Mouse (Mus musculus): ENCODE measurements around the gene Psmb5. TPM values are rescaled to one million over a fixed set of nuclear protein-coding genes. Genes with fewer than 3 reads are reported as not detected.

The Psmb5 gene
- total RNA-seq, 1 experiment = 202 TPM

- no peak for TF ChIP-seq HCFC1 (IDR thresholded peaks at IDR 0.05; ENCODE audit: borderline replicate concordance, insufficient read depth, low read length)
- no peak for TF ChIP-seq ZC3H11A (IDR thresholded peaks at IDR 0.05; ENCODE audit: borderline replicate concordance, low read depth, low read length)
- TF ChIP-seq ZNF384 (IDR thresholded peaks at IDR 0.05; ENCODE audit: low read depth, low read length) = no peak
- no peak for TF ChIP-seq CHD2 (IDR thresholded peaks at IDR 0.05; ENCODE audit: low read depth, low read length)
- in situ Hi-C loops (cut with MboI; ENCODE audit: low sequenced_read_pairs in 2 of 2, unreplicated experiment in 2 of 2) = loop anchor here in 1 of 2 experiments (25.0 kb wide), 1 partner anchor 585 kb away; no protein-coding TSS in a partner anchor
- peaks cover 80% of the 10 kb centered on the region for H3K36me3 ChIP-seq (ENCODE audit: control insufficient read depth, insufficient read depth, low read length, poor library complexity, severe bottlenecking)
- no peak overlapping the region for H3K27ac ChIP-seq (ENCODE audit: insufficient read depth, low read depth, low read length, poor library complexity, severe bottlenecking)
- peaks cover 2 to 19% of the 10 kb centered on the region in 2 experiments; a peak in 3 of 4 replicates for H3K4me1 ChIP-seq (ENCODE audit: control insufficient read depth in 2 of 2, insufficient read depth in 2 of 2, low read length in 2 of 2, poor library complexity in 1 of 2)
- no peaks in the 10 kb centered on the region for H3K9me3 ChIP-seq (ENCODE audit: control insufficient read depth, insufficient read depth, low read depth, low read length)
- H3K4me3 ChIP-seq (ENCODE audit: insufficient read depth in 1 of 2, low read depth in 1 of 2, low read length in 2 of 2, poor library complexity in 1 of 2, severe bottlenecking in 1 of 2) = no peak overlapping the region
- H3K9ac ChIP-seq (ENCODE audit: insufficient read depth, low read depth, low read length, poor library complexity, severe bottlenecking) = no peak overlapping the region
- DNase-seq (ENCODE audit: low read depth, low spot score) = no peak
Observed at GRCm38 (mm10) chr14:54646898-54647636, 29.2 kb upstream of the Psmb5 start.

DNA sequence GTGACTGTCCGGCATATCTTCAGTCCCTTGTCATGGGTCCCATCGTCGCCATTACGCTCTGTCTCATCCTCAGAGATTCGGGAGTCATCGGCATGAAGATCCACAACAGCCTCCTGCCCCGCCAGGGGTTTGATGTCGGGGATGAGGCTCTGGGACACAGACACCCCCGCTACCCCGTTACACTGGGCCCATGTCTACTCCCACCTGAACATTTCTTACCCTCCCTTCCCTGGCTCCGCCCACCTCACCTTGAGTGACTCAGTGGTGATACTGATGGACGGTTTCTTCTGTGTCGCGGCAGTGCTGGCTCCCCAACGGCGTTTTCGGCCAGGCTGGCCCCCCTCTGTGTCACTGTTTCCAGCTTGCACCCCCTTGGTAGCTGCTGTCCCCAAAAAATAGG lies 28.6 kb upstream of the Psmb5 start:
- H3K36me3 ChIP-seq (ENCODE audit: control insufficient read depth, insufficient read depth, low read length, poor library complexity, severe bottlenecking) = peaks cover 78% of the 10 kb centered on the region
- H3K4me3 ChIP-seq (ENCODE audit: insufficient read depth in 1 of 2, low read depth in 1 of 2, low read length in 2 of 2, poor library complexity in 1 of 2, severe bottlenecking in 1 of 2) = no peak overlapping the region
- H3K27ac ChIP-seq (ENCODE audit: insufficient read depth, low read depth, low read length, poor library complexity, severe bottlenecking) = no peak overlapping the region
- H3K4me1 ChIP-seq (ENCODE audit: control insufficient read depth in 2 of 2, insufficient read depth in 2 of 2, low read length in 2 of 2, poor library complexity in 1 of 2) = peaks cover 2 to 19% of the 10 kb centered on the region in 2 experiments; a peak in 3 of 4 replicates
- no peak overlapping the region for H3K9ac ChIP-seq (ENCODE audit: insufficient read depth, low read depth, low read length, poor library complexity, severe bottlenecking)
- DNase-seq (ENCODE audit: low read depth, low spot score) = no peak
- TF ChIP-seq HCFC1 (IDR thresholded peaks at IDR 0.05; ENCODE audit: borderline replicate concordance, insufficient read depth, low read length) (no peak), MAFK (IDR thresholded peaks at IDR 0.05; ENCODE audit: insufficient read depth, low read depth, low read length) (no peak), ZNF384 (IDR thresholded peaks at IDR 0.05; ENCODE audit: low read depth, low read length) (no peak), CHD2 (IDR thresholded peaks at IDR 0.05; ENCODE audit: low read depth, low read length) (no peak), ZC3H11A (IDR thresholded peaks at IDR 0.05; ENCODE audit: borderline replicate concordance, low read depth, low read length) (no peak)
- in situ Hi-C loops (cut with MboI; ENCODE audit: low sequenced_read_pairs in 2 of 2, unreplicated experiment in 2 of 2) = loop anchor here in 1 of 2 experiments (25.0 kb wide), 1 partner anchor 584 kb away; no protein-coding TSS in a partner anchor
- no peaks in the 10 kb centered on the region for H3K9me3 ChIP-seq (ENCODE audit: control insufficient read depth, insufficient read depth, low read depth, low read length)

DNA sequence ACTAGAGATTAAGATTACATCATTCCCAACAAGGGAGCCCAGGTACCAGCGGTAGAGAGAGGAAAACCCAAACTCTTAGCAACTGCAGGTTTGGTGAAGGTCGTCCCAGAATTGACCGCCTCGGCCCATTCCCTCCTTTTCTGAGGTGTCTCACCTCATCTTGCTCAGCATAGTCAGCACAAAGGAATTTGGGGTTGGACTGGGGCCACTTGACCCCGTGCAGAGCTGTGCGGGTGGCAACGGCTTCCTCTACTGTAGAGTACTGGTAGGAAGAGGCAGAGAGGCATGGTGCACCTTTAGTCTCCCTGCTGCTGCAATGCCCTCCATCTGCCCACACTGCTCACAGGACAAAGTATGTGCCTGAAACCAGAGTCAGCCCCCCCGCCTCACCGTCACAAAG lies 26.5 kb upstream of the Psmb5 start:
- peaks cover 0 to 13% of the 10 kb centered on the region in 2 experiments; a peak in 2 of 4 replicates for H3K4me1 ChIP-seq (ENCODE audit: control insufficient read depth in 2 of 2, insufficient read depth in 2 of 2, low read length in 2 of 2, poor library complexity in 1 of 2)
- H3K9ac ChIP-seq (ENCODE audit: insufficient read depth, low read depth, low read length, poor library complexity, severe bottlenecking) = no peak overlapping the region
- H3K9me3 ChIP-seq (ENCODE audit: control insufficient read depth, insufficient read depth, low read depth, low read length) = no peaks in the 10 kb centered on the region
- no peak overlapping the region for H3K4me3 ChIP-seq (ENCODE audit: insufficient read depth in 1 of 2, low read depth in 1 of 2, low read length in 2 of 2, poor library complexity in 1 of 2, severe bottlenecking in 1 of 2)
- peaks cover 60% of the 10 kb centered on the region for H3K36me3 ChIP-seq (ENCODE audit: control insufficient read depth, insufficient read depth, low read length, poor library complexity, severe bottlenecking)
- in situ Hi-C loops (cut with MboI; ENCODE audit: low sequenced_read_pairs in 2 of 2, unreplicated experiment in 2 of 2) = loop anchor here in 1 of 2 experiments (25.0 kb wide), 1 partner anchor 582 kb away; no protein-coding TSS in a partner anchor
- peak overlapping the region; percentile 48; the same call in 1 of the 2 replicates for H3K27ac ChIP-seq (ENCODE audit: insufficient read depth, low read depth, low read length, poor library complexity, severe bottlenecking)
- TF ChIP-seq MAFK (IDR thresholded peaks at IDR 0.05; ENCODE audit: insufficient read depth, low read depth, low read length) = no peak
- TF ChIP-seq CHD2 (IDR thresholded peaks at IDR 0.05; ENCODE audit: low read depth, low read length) = no peak
- no peak for TF ChIP-seq ZC3H11A (IDR thresholded peaks at IDR 0.05; ENCODE audit: borderline replicate concordance, low read depth, low read length)
- no peak for TF ChIP-seq HCFC1 (IDR thresholded peaks at IDR 0.05; ENCODE audit: borderline replicate concordance, insufficient read depth, low read length)
- no peak for TF ChIP-seq ZNF384 (IDR thresholded peaks at IDR 0.05; ENCODE audit: low read depth, low read length)
- DNase-seq (ENCODE audit: low read depth, low spot score) = no peak

DNA sequence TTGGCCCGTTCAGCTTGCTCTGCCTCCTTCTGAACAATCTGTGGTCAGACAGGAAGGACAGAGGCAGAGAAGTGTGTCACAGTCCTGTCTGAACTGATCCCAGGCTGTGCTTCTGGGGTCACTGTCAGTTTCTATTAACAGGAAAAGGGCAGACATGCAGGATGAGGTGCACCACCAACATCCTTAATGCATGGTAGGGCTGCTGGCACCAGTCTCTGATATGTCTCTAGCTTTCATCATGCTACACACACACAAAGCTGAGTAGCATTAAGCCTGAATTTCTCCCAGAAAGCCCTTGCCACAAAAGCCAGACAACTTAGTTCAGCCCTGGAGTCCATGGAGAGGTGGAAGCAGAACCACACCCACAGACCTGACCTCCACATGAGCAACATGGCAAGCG lies 25.2 kb upstream of the Psmb5 start:
- Histone ChIP-seq H3K27ac (ENCODE audit: insufficient read depth, low read depth, low read length, poor library complexity, severe bottlenecking) (no peak overlapping the region), H3K9ac (ENCODE audit: insufficient read depth, low read depth, low read length, poor library complexity, severe bottlenecking) (no peak overlapping the region), H3K4me1 (ENCODE audit: control insufficient read depth in 2 of 2, insufficient read depth in 2 of 2, low read length in 2 of 2, poor library complexity in 1 of 2) (peaks cover 0 to 12% of the 10 kb centered on the region in 2 experiments; a peak in 2 of 4 replicates), H3K9me3 (ENCODE audit: control insufficient read depth, insufficient read depth, low read depth, low read length) (no peaks in the 10 kb centered on the region), H3K36me3 (ENCODE audit: control insufficient read depth, insufficient read depth, low read length, poor library complexity, severe bottlenecking) (peaks cover 52% of the 10 kb centered on the region), H3K4me3 (ENCODE audit: insufficient read depth in 1 of 2, low read depth in 1 of 2, low read length in 2 of 2, poor library complexity in 1 of 2, severe bottlenecking in 1 of 2) (no peak overlapping the region)
- DNase-seq (ENCODE audit: low read depth, low spot score) = no peak
- TF ChIP-seq MAFK (IDR thresholded peaks at IDR 0.05; ENCODE audit: insufficient read depth, low read depth, low read length) = no peak
- no peak for TF ChIP-seq ZNF384 (IDR thresholded peaks at IDR 0.05; ENCODE audit: low read depth, low read length)
- no peak for TF ChIP-seq HCFC1 (IDR thresholded peaks at IDR 0.05; ENCODE audit: borderline replicate concordance, insufficient read depth, low read length)
- no peak for TF ChIP-seq CHD2 (IDR thresholded peaks at IDR 0.05; ENCODE audit: low read depth, low read length)
- no peak for TF ChIP-seq ZC3H11A (IDR thresholded peaks at IDR 0.05; ENCODE audit: borderline replicate concordance, low read depth, low read length)
- in situ Hi-C loops (cut with MboI; ENCODE audit: low sequenced_read_pairs in 2 of 2, unreplicated experiment in 2 of 2) = loop anchor here in 1 of 2 experiments (25.0 kb wide), 1 partner anchor 581 kb away; no protein-coding TSS in a partner anchor

Measured in ES-E14 (cell line).